Mouse (Mus musculus) spleen, postnatal 4 days (tissue): Measurements from ENCODE around the gene Gng3.

Experiments used
- DNase-seq, 2 experiments: peaks; one replicate each; pipeline ENCODE4 v3.0.0; 2022; ENCODE audit warnings: low spot score in 2 of 2

Gene Gng3

DNA sequence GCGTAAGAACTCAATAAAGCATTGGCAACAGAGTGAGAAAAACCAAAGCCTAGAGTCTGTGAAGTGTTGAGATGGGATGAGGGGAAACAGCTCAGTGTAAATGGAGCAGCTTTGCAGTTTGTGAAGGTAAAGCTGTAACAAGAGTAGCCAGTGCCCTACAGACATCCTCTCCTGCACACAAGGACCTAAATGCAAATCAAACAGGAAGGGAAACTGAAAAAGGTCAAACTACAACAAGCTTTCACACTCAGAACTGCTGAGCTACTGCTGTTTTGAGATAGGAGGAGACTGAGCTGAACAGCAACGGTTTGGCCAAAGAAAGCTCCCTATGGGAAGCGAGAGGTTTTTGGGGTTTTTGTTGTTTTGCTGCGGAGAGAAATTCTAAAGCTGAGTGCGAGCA is 32.2 kb downstream of the Gng3 start:
- DNase-seq, result no peak

GRCm38 (mm10) chr19:8803879-8804660 is 34.9 kb downstream of the Gng3 start:
- no peak for DNase-seq

DNA sequence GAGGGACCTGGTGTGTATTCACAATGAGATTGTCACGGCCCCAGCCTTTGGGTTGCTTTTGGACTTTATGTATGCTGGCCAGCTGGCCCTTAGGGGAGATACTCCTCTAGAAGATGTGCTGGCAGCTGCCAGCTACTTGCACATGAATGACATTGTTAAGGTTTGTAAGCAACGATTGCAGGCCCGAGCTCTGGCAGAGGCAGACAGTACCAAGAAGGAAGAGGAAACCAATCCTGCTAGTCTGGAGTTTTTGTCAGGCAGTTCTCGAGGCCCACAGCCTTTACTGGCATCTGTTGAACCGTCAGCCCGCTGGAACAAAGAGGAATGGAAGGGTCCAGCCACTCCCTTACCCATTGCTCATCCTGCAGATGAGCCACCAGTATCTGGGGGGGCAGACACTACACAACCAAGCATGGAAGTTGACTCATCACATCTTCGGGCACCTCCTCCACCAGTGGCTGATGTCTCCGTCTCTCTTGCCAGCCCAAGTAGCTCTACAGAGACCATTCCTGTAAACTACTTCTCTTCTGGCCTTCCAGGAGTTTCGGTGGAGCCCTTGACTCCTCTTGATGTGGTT is 35.7 kb downstream of the Gng3 start:
- DNase-seq, result no peak

- peak; percentile 91 to 92 for DNase-seq
Measured at GRCm38 (mm10) chr19:8802130-8802821, 36.7 kb downstream of the Gng3 start, which contains the start of gene Zbtb3. TSS of gene Zbtb3 (plus strand) at chr19:8802555.

DNA sequence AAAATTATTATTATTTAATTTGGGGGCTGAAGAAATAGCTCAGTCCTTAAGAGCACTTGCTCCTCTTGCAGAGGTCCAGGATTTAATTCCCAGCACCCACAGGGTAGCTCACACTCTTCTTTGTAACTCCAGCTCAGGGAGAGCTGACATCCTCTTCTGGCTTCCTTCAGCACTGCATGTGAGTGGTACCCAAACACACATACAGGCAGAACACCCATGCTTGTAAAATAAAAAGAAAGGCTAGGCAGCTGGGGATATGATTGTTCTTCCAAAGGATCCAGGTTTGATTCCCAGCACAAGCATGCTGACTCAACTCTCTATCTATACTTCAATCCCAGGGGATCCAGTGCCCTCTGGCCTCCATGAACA is 40.1 kb downstream of the Gng3 start:
- no peak for DNase-seq

GRCm38 (mm10) chr19:8798264-8798946 is 40.6 kb downstream of the Gng3 start, which contains the start of gene Polr2g:
TSS of gene Polr2g (minus strand) at chr19:8798577.
- peak; percentile 86 to 92 for DNase-seq

- DNase-seq, result no peak
Measured at GRCm38 (mm10) chr19:8790171-8790570, 48.8 kb downstream of the Gng3 start.

DNA sequence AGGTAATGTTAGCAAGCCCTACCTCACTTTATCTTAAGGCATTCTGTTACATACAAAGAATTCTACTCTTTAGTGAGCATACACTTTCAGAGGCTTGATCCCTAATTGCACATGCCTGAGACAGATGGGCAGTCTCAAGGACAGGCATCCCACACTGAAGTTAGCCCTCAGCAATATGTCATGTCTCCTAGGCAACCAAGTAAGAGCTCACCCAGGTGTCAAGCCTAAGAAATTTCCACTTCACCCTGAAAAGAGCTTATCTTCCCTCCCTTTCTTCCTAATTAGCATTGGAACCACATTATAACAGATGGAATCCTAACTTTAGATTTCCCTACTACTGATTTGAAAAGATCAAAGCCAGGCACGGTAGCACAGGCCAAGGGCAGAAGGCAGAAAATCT is 49.8 kb downstream of the Gng3 start:
- no peak for DNase-seq

- no peak for DNase-seq
Measured at GRCm38 (mm10) chr19:8788521-8788920, 50.5 kb downstream of the Gng3 start.
